Mouse (Mus musculus): ENCODE data around the gene Cdk2ap2.

- TF ChIP-seq POLR2A (IDR thresholded peaks at IDR 0.05; ENCODE audit: borderline replicate concordance, extremely low read depth, low read depth, low read length) (no peak), CTCF (IDR thresholded peaks at IDR 0.05; ENCODE audit: insufficient read depth, low read length) (no peak)
Observed at GRCm38 (mm10) chr19:4055216-4055946, 41.6 kb upstream of the Cdk2ap2 start.
